21 mouse cellular contexts compared by ENCODE assay signal in genomic region chr11:57091276-57091914, GRCm38 (mm10).
DNase-seq lines count a peak whose midpoint lies in the region; ATAC-seq and TF ChIP-seq lines count a peak whose summit lies in the region.
"Had no signal": no experiment of that assay in that cellular context is flagged by ENCODE, and none has a peak within 500 bp of the region (broad histone marks: within the 10 kb centered on the region; RNA-seq: fewer than 3 reads in every experiment).

No protein-coding gene starts in this region.

- H3K27ac ChIP-seq in layer of hippocampus, adult 2 months, result peak overlapping the region; percentile 10; the same call in 1 of the 2 replicates
- H3K27ac ChIP-seq: embryonic facial prominence, embryonic 10.5 days; forebrain, embryonic 13.5 days; limb, embryonic 13.5 days; liver, embryonic 13.5 days; macrophage; midbrain, embryonic 12.5 days; neural tube, embryonic 13.5 days had no signal

- no peaks in the 10 kb centered on the region for H3K27me3 ChIP-seq in Patski
- H3K27me3 ChIP-seq: forebrain, embryonic 13.5 days; limb, embryonic 13.5 days; liver, embryonic 13.5 days; midbrain, embryonic 12.5 days; neural tube, embryonic 13.5 days had no signal

- in situ Hi-C loops in Patski (cut with MboI; ENCODE audit: low pct_unique_long_range_greater_than_20kb), result loop anchor here (5.0 kb wide), 2 partner anchors 74 to 221 kb away; no protein-coding TSS in a partner anchor

- CTCF ChIA-PET in Patski (lab: Charles Lee), result interaction anchor here (1.0 to 3.4 kb wide), 7 partner anchors 9 to 75 kb away, joined by 3 to 15 read pairs (median 3); no protein-coding TSS in a partner anchor

- POLR2A ChIA-PET in Patski (lab: Charles Lee), result interaction anchor here (0.5 to 1.4 kb wide), 2 partner anchors 13 to 399 kb away, joined by 3 to 5 read pairs; no protein-coding TSS in a partner anchor

- peak; percentile 55 for DNase-seq in adrenal gland, adult 8-10 months
- no peak for DNase-seq in adrenal gland, postnatal 25 days
- no peak for DNase-seq in layer of hippocampus, adult 2 months (ENCODE audit: low spot score in 2 of 2)
- no peak for DNase-seq in layer of hippocampus, postnatal 14 days (ENCODE audit: low spot score in 2 of 2)
- DNase-seq in Patski (ENCODE audit: low read depth, low spot score), result peak; percentile 99
- DNase-seq: cerebellum, adult 8-10 months; gastrocnemius, postnatal 14 days; liver, embryonic 13.5 days; lung, embryonic 14.5 days; spleen, adult 18-20 months; thymus, postnatal 36 days had no signal

- no peak overlapping the region for H3K4me3 ChIP-seq in layer of hippocampus, adult 2 months
- H3K4me3 ChIP-seq: embryonic facial prominence, embryonic 10.5 days; forebrain, embryonic 13.5 days; limb, embryonic 13.5 days; liver, embryonic 13.5 days; midbrain, embryonic 12.5 days; neural tube, embryonic 13.5 days had no signal

- no peak for TF ChIP-seq CTCF in layer of hippocampus, adult 2 months (conservative IDR thresholded peaks at IDR 0.05)
- no peak for TF ChIP-seq CTCF in Patski (IDR thresholded peaks at IDR 0.05)

- peak; percentile 97 for ATAC-seq in Patski
- ATAC-seq in granulocyte monocyte progenitor cell, adult 5-6 weeks (replicated peaks; ENCODE audit: poor library complexity, severe bottlenecking), result no peak
- no peak for ATAC-seq in CD4-positive, CD25-positive, alpha-beta regulatory T cell, adult 4 months
- ATAC-seq: forebrain, embryonic 13.5 days; hindbrain, embryonic 16.5 days; intestine, embryonic 16.5 days had no signal

Comparison
In these comparisons a context has a peak if more than half of its experiments do, and no peak if none do; other contexts are left out.
1. DNase-seq: peak in adrenal gland, adult 8-10 months (single experiment) and Patski (single experiment); none in adrenal gland, postnatal 25 days (single experiment), layer of hippocampus, adult 2 months (0 of 2) and layer of hippocampus, postnatal 14 days (0 of 2).